Mouse (Mus musculus) layer of hippocampus, postnatal 10 days (tissue): ENCODE results near the gene Nme3. TPM values are rescaled to one million over a fixed set of nuclear protein-coding genes. Genes with fewer than 3 reads are reported as not detected.

ENCODE experiments used
- DNase-seq, 2 experiments: peaks; one replicate each; pipeline ENCODE4 v3.0.0; 2021; ENCODE audit warnings: low spot score in 2 of 2
- long read RNA-seq: library from polyadenylated mRNA; stranded (forward); transcript quantifications from one replicate; pipeline ENCODE4 v2.0.0, GENCODE M21; 2023
- total RNA-seq, 2 experiments: library from RNA; stranded (reverse); gene quantifications; 2 replicates each; pipeline ENCODE4 v1.2.3; 2021

Nme3 gene
- 10 to 100 TPM; 40.8 to 44.2 TPM for total RNA-seq
- long read RNA-seq, transcript Nme3-201 (5 exons, 715 nt): major isoform, 14 of 23 reads
- long read RNA-seq, partial matches to known transcripts: 3 of 23 reads
- long read RNA-seq, other reads (novel, unspliced or antisense): 0 of 23 reads

DNA sequence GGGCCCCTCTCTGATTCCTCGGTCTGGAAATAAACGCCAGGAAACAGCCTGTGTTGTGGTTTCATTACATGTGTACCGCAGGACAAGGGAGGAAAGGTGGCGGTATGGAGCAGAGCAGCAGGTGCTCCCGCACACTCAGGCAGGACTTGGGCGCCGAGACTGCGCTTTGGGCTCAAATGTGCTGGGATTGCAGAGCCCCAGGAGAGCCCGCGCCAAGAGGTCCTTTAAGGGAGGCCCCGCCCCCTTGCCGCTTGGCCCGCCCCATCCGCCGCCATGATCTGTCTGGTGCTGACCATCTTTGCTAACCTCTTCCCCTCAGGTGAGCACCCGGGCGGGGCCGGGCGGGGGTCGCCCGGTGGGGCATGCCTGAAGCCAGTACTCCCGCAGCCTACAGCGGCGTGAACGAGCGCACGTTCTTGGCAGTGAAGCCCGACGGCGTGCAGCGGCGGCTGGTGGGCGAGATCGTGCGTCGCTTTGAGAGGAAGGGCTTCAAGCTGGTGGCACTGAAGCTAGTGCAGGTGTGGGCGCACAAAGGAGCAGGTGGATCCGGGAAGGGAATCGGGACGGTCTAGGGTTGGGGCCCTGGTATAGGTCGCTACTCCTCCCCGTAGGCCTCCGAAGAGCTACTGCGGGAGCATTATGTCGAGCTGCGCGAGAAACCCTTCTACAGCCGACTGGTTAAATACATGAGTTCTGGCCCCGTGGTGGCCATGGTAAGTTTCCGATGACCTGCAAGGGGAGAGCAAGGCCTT is at the start of gene Nme3:
Nme3 (plus strand) TSS at position 260 of the 752 bp plus-strand sequence.
- DNase-seq: peak; percentile 68 to 79

DNA sequence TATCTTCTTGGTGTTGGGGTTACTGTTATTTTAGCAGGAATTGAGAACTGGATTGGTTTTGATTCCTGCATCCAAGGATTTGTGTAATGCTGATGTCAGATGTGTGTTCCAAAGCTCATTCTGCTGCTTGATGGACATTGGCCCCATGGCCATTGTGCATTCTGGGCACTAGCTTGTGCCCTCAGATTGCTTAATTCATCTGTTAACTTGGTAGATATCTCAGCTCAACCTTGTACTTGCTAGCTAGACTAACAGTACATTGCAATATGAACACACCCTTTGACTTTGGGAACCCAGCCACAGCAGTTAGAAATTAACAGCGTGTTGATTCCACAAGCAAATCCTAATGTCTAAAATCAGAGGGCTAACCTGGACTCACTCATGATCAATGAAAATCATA is 48.9 kb upstream of the Nme3 start:
- DNase-seq: no peak

DNA sequence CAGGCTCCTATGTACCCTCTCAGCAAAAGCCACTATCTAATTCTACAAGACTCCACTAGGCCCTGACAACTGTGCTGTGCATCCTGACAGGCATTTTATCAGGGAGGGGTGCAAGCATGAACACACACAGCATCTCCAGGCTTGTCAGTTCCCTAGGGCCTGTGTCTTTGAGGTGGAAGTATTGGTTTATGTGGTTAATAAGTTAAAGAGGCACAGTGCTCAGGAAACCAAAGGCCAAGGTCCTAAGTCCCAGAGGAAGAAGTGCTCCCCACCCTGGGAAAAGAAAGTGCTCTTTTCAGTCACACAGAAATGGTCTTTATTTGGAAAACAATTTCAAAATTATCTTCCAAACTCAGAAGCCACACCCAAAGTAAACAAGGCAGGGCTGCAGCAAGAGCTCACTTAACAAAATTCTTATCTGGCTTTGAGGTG is 47.7 kb upstream of the Nme3 start:
- no peak for DNase-seq

DNA sequence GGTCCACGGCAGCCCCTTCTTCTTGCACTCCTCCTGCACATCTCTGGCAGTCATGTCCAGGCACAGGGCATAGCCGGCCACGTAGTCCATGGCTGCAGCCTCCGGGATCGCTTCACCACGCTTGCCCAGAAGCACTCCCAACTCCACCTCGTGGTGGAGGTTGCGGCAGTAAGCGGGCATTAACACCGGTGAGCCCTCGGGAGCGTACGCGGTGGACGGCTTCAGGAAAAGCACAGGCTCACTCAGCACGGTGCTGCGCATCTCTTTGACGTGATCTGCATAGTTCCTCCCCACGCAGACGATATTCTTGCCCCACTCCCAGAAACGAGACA is 46.6 kb upstream of the Nme3 start:
- no peak for DNase-seq

DNA sequence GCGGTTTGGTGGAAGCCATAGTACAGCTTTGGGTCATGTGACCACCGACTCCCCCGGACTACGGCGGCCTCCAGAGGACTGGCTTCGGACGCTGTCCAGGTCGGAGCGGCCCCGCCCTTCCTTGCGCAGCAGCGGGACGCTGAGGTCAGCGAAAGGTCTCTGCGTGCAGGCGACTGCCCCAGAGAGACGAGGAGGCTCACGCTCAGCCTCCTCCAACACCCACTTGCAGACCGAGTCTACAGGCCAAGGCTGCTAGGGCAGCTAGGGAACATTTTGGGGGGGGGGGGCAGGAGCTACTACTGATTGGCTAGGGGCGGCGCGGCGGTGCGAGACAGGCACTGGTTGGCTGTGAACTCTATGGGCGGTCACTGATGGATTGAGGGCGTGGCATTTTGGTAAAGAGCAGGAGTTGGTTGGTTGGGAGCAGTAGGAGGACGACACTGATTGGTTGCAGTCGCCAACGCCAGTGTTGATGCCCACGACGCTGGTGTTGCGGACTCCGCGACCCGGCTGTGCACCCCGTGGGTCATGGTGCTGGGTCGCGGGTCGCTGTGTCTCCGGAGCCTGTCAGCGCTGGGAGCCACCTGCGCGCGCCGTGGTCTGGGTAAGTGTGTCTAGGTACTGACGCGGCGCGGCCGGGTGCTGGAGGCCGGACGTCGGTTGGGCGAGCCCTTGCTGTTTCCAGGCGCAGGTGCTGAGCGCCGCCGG is 46.1 kb upstream of the Nme3 start, which contains the start of gene Fahd1:
Fahd1 (minus strand) TSS at position 300 of the 708 bp plus-strand sequence.
- DNase-seq: peak; percentile 92 to 93

- no peak for DNase-seq
These were observed 45.5 kb upstream of the Nme3 start for GRCm38 (mm10) chr17:24850773-24851127.

- DNase-seq: no peak
These were observed 44.7 kb upstream of the Nme3 start for GRCm38 (mm10) chr17:24851381-24852125.

- DNase-seq: no peak
These were observed 40.3 kb upstream of the Nme3 start for GRCm38 (mm10) chr17:24855838-24856464.

DNA sequence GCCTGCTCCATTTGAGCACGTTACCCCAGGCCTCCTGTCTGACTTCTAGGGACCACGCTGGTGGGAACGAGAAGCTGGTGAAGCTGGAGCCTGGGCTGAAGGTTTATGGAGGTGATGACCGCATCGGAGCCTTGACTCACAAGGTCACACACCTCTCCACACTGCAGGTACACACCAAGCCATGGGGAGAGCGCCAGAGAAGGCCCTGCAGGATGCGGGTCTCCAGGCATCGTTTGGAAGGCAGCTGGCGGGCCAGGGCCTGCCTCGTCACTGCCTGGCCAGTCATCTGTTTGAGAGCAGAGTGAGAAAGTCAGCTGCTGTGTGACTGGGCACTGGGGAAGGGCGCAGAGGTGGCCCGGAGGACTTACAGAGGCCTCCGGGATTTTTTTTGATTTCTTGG is 39.7 kb upstream of the Nme3 start:
- DNase-seq: no peak

GRCm38 (mm10) chr17:24857831-24858470 is 38.3 kb upstream of the Nme3 start:
- no peak for DNase-seq

DNA sequence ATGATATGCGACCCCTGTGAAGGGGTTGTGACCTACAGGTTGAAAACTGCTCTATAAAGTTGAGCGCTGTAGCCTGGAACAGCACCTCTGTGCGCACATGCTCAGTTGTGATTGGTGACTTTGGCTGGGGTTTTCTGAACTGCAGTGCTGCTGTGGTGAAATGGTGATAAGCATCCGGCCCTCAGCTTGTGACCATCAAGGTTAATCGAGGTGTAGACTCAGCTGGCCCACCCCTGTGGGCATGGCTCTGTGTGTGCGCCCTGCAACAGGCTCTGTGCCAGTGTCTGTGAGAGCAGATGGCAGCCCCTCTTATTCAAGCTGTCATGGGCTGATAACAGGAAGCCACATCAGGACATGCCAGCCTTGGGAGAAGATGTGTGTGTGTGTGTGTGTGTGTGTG is 37.3 kb upstream of the Nme3 start:
- DNase-seq: peak; percentile 54 to 63

GRCm38 (mm10) chr17:24860076-24860475 is 36.2 kb upstream of the Nme3 start:
- DNase-seq: no peak

DNA sequence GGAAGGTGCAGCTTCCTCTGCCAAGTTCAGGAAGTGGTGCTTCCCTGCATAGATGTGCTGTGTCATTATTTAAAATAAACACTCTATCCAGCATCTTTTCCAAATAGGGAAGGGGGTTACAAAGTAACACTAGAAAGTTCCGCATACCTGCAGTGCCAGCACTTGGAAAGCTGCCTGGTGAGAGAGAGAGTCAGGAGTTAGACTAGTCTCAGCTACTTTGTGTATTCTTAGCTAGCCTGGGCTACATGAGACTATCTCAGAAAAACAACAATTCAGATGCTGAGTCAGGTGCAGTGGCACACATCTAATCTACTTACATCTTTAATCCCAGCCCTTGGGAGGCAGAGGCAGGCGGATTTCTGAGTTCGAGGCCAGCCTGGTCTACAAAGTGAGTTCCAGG is 34.5 kb upstream of the Nme3 start:
- DNase-seq: no peak

- no peak for DNase-seq
These were observed 30.5 kb upstream of the Nme3 start, which contains the start of gene Igfals for GRCm38 (mm10) chr17:24865776-24866175. Gene Igfals (plus strand): TSS chr17:24865997.

GRCm38 (mm10) chr17:24867914-24868313 is 28.4 kb upstream of the Nme3 start:
- no peak for DNase-seq

DNA sequence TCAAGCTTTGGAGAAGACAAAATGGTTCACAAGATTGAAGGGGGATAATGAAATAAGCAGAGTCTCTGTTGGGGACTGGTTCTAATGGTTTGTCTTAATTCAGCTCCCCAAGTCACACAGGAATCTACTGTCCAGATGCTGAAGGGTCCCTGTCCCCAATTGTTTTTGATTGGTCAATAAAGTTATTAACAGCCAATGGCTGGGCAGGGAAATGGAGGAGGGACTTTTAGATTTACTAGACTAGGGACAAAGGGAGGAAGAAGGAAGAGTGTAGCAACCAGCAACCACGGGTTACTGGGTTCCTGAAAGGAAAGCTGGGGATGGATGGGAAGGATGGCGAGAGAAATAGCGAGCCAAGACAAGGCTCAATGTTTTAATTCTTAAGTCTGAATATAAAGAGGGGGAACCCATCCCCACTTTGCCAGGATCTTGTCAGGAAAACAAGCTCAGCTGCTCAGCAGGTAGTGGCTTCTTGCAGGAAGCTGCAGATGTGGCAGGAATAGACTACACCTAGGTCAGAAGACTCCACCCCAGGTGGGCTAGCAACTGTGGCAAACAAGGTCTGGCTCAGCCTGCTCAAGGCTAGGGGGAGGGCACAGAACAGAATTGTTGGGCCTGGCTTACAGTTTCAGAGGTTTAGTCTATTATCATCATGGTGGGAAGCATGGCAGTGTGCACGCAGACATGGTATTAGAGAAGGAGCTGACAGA is 22.4 kb upstream of the Nme3 start:
- DNase-seq: no peak

GRCm38 (mm10) chr17:24874405-24874745 is 21.9 kb upstream of the Nme3 start:
- DNase-seq: no peak

- no peak for DNase-seq
These were observed 21.3 kb upstream of the Nme3 start for GRCm38 (mm10) chr17:24874989-24875388.

GRCm38 (mm10) chr17:24877336-24878116 is 18.8 kb upstream of the Nme3 start:
- DNase-seq: no peak

DNA sequence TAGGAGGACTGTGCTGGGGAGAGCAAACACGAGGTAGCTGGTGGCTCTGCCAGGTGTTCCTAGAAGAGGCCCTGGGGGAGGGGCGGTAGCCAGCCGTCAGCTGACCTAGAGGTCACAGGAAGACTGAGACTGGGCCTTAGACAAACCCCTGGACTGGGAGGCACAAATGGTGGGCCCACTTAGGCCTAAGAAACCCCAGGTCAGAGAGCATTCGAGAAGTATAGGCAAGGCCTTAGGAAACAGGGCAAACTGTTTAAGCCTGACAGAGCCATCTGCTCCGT is 18.2 kb upstream of the Nme3 start:
- DNase-seq: no peak
